Mouse (Mus musculus) megakaryocyte progenitor cell, adult 5-6 weeks (primary cell): Measurements from ENCODE around the gene Vegfa. TPM values are rescaled to one million over a fixed set of nuclear protein-coding genes. Genes with fewer than 3 reads are reported as not detected.

Source experiments
- total RNA-seq, 2 experiments: library from RNA; stranded (forward) in 1 of 2; stranded (reverse) in 1 of 2; fragments of 157-497, 149-512 nt in 1 of 2; fragments of 200-1000 nt in 1 of 2; gene quantifications; 2 replicates each; pipeline versions ENCODE4 v1.2.3 to v1.2.4; 2015 to 2017

Vegfa gene
- total RNA-seq, 2 experiments from 2014 or later = 38.3 to 47.8 TPM

Other genes with a start within 250 kb of the Vegfa start
- 50.5 and 56.3 TPM in 2 replicates for gene Mrps18a, start 78.6 kb upstream of the Vegfa start, total RNA-seq (2015)
- 55.4 and 59.2 TPM in 2 replicates for gene Mrps18a, start 78.6 kb upstream of the Vegfa start, total RNA-seq (2017)
- gene Rsph9, start 111.8 kb upstream of the Vegfa start, total RNA-seq (2015) = 1.4 TPM in 1 of 2 replicates, not detected in the other
- gene Rsph9, start 111.8 kb upstream of the Vegfa start, total RNA-seq (2017) = 1.4 TPM in 1 of 2 replicates, not detected in the other
- gene Mad2l1bp, start 121.2 kb upstream of the Vegfa start, total RNA-seq (2015) = 14.8 and 19.7 TPM in 2 replicates
- gene Mad2l1bp, start 121.2 kb upstream of the Vegfa start, total RNA-seq (2017) = 4.8 and 6.5 TPM in 2 replicates
- gene Gtpbp2, start 128.7 kb upstream of the Vegfa start, total RNA-seq (2015) = 17.4 and 22.2 TPM in 2 replicates
- 30.7 and 33.2 TPM in 2 replicates for gene Gtpbp2, start 128.7 kb upstream of the Vegfa start, total RNA-seq (2017)
- 11.4 and 17.7 TPM in 2 replicates for gene Polh, start 170.3 kb upstream of the Vegfa start, total RNA-seq (2015)
- 20.4 and 26.9 TPM in 2 replicates for gene Polh, start 170.3 kb upstream of the Vegfa start, total RNA-seq (2017)
- gene Xpo5, start 170.4 kb upstream of the Vegfa start, total RNA-seq (2015) = 48.8 and 55.9 TPM in 2 replicates
- gene Xpo5, start 170.4 kb upstream of the Vegfa start, total RNA-seq (2017) = 70.3 and 72.0 TPM in 2 replicates
- 58.7 and 59.9 TPM in 2 replicates for gene Polr1c, start 215.7 kb upstream of the Vegfa start, total RNA-seq (2015)
- 55.5 and 60.8 TPM in 2 replicates for gene Polr1c, start 215.7 kb upstream of the Vegfa start, total RNA-seq (2017)
- gene Yipf3, start 215.7 kb upstream of the Vegfa start, total RNA-seq (2015) = 31.0 and 35.9 TPM in 2 replicates
- gene Yipf3, start 215.7 kb upstream of the Vegfa start, total RNA-seq (2017) = 28.2 and 30.8 TPM in 2 replicates
- gene Lrrc73, start 221.2 kb upstream of the Vegfa start, total RNA-seq (2015) = 0.32 and 0.42 TPM in 2 replicates
- gene Lrrc73, start 221.2 kb upstream of the Vegfa start, total RNA-seq (2017) = not detected in 2 replicates